ENCODE assay signal across 8 mouse cellular contexts in the genomic region with DNA sequence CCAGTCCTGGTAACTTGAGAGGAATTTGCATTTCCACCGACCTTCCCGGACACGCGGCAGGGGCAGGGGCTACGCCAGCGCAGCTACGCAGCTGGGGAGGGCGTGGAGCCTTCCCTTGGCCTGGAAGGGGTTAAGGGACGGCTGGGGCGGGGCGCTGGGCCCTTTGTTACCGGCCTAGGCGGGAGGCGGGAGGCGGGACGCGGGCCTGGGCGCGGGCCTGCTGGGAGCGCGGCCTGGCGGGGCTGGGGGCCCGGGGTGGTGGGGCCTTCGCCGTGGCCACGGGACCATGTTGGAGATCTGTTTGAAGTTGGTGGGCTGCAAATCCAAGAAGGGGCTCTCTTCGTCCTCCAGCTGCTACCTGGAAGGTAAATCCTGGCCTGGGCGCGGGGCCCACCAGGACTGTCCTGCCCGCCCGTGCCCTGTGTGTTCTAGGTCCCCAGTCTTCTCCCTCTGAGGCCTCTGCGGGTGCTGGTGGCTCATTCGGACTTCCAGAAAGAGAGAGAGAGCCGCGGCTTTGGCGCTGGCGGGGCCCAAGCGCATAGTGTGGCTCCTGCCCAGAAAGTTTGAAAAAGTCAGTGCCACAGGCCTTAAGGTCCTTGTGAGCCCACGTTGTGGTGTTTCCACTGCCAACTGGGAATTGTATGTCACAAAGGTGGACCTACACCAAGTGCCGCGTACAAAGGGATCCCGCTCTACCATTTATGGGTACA. TPM values are rescaled to one million over a fixed set of nuclear protein-coding genes. Genes with fewer than 3 reads are reported as not detected.
A peak's percentile ranks its signal among the peaks of the same experiment; 100 is the strongest.
DNase-seq lines count a peak whose midpoint lies in the region; ATAC-seq and TF ChIP-seq lines count a peak whose summit lies in the region.

No protein-coding gene starts in this region.

- no peaks in the 10 kb centered on the region for H3K9me3 ChIP-seq in hindbrain, embryonic 14.5 days (ENCODE audit: control insufficient read depth, low read length)
- H3K9me3 ChIP-seq in stomach, embryonic 15.5 days, result no peaks in the 10 kb centered on the region

- TF ChIP-seq CTCF in liver, adult 2 months (IDR thresholded peaks at IDR 0.05; ENCODE audit: low read depth, low read length), result no peak

- H3K27me3 ChIP-seq in hindbrain, embryonic 14.5 days (ENCODE audit: control insufficient read depth, insufficient read depth, low read length), result no peaks in the 10 kb centered on the region
- no peaks in the 10 kb centered on the region for H3K27me3 ChIP-seq in liver, adult 2 months (ENCODE audit: control insufficient read depth, insufficient read depth, low read length)
- no peaks in the 10 kb centered on the region for H3K27me3 ChIP-seq in stomach, embryonic 15.5 days (replicated peaks)

- H3K27ac ChIP-seq in hindbrain, embryonic 14.5 days, result peak overlapping the region; percentile 75
- H3K27ac ChIP-seq in liver, adult 2 months (replicated peaks; ENCODE audit: insufficient read depth, low read depth, low read length), result peak overlapping the region; percentile 75
- H3K27ac ChIP-seq in stomach, embryonic 15.5 days, result peak overlapping the region; percentile 94

- WGBS in hindbrain, embryonic 14.5 days, result under 1% methylated on average over 41 of the region's 42 CpGs
- 1% methylated on average over 42 of the region's 42 CpGs for WGBS in liver, adult 2 months
- WGBS in stomach, embryonic 15.5 days, result 0% methylated on average over 33 of the region's 42 CpGs

- H3K4me1 ChIP-seq in hindbrain, embryonic 14.5 days (replicated peaks; ENCODE audit: control insufficient read depth, insufficient read depth, low read length), result peaks cover 44% of the 10 kb centered on the region
- H3K4me1 ChIP-seq in liver, adult 2 months (ENCODE audit: control insufficient read depth, insufficient read depth, low read length), result peaks cover 17% of the 10 kb centered on the region
- peaks cover 31% of the 10 kb centered on the region for H3K4me1 ChIP-seq in stomach, embryonic 15.5 days

- H3K4me2 ChIP-seq in hindbrain, embryonic 14.5 days (replicated peaks), result peak overlapping the region; percentile 65
- peak overlapping the region; percentile 65 for H3K4me2 ChIP-seq in stomach, embryonic 15.5 days

- H3K9ac ChIP-seq in hindbrain, embryonic 14.5 days, result peak overlapping the region; percentile 87
- peak overlapping the region; percentile 85 for H3K9ac ChIP-seq in liver, adult 2 months (ENCODE audit: low read depth, low read length)
- H3K9ac ChIP-seq in stomach, embryonic 15.5 days, result peak overlapping the region; percentile 81

- H3K4me3 ChIP-seq in hindbrain, embryonic 14.5 days (replicated peaks; ENCODE audit: low read length), result peak overlapping the region; percentile 72
- peak overlapping the region; percentile 92 for H3K4me3 ChIP-seq in liver, adult 2 months (ENCODE audit: insufficient read depth, low read depth, low read length)
- H3K4me3 ChIP-seq in stomach, embryonic 15.5 days (replicated peaks), result peak overlapping the region; percentile 70

- H3K79me2 ChIP-seq in liver, adult 2 months (ENCODE audit: control insufficient read depth, insufficient read depth, low read length), result peaks cover 28% of the 10 kb centered on the region; the same call in 1 of the 2 replicates

- no peaks in the 10 kb centered on the region for H3K36me3 ChIP-seq in hindbrain, embryonic 14.5 days (replicated peaks; ENCODE audit: control insufficient read depth, insufficient read depth)
- H3K36me3 ChIP-seq in liver, adult 2 months (ENCODE audit: control insufficient read depth, insufficient read depth, low read length), result no peaks in the 10 kb centered on the region
- H3K36me3 ChIP-seq in stomach, embryonic 15.5 days, result no peaks in the 10 kb centered on the region

- peak; percentile 59 for DNase-seq in layer of hippocampus, adult 11-12 months (ENCODE audit: low spot score)
- DNase-seq in layer of hippocampus, adult 9-10 months (ENCODE audit: low spot score), result no peak
- DNase-seq in cerebellum, adult 8-10 months, result peak; percentile 37
- DNase-seq in forelimb bud, embryonic 11.5 days (ENCODE audit: low read depth, low spot score), result peak; percentile 90
- peak; percentile 56 for DNase-seq in hindbrain, embryonic 14.5 days (ENCODE audit: low spot score)
- peak; percentile 35 for DNase-seq in liver, adult 2 months (ENCODE audit: extremely low read depth, low read depth, low spot score)

- TF ChIP-seq POLR2A in liver, adult 2 months (IDR thresholded peaks at IDR 0.05; ENCODE audit: extremely low read depth, insufficient read depth, low read length), result no peak

- ATAC-seq in hindbrain, embryonic 14.5 days (ENCODE audit: low FRiP score), result peak; percentile 88
- ATAC-seq in monocyte, adult 5-6 weeks (replicated peaks; ENCODE audit: insufficient number of reproducible peaks, low FRiP score, low TSS enrichment, poor library complexity, severe bottlenecking), result peak; percentile 82
- peak; percentile 94 for ATAC-seq in stomach, embryonic 15.5 days (ENCODE audit: insufficient read depth, low FRiP score, low read depth)

RNA-seq across cellular contexts. Expression of a gene that starts 50.5 kb away (rescaled TPM):
- polyA plus RNA-seq in hindbrain, embryonic 14.5 days (2014; fragmentation: Nextera tagmentation; extraction: Ambion mirVana), result not detected in 2 replicates
- not detected in 2 replicates for total RNA-seq in liver, adult 2 months (2014; rRNA removed)
- polyA plus RNA-seq in liver, adult 2 months (2012; rRNA removed), result not detected in 2 replicates
- 9.8 to 19.1 TPM (median 10.5 TPM) in 3 replicates for total RNA-seq in monocyte, adult 5-6 weeks (2017)
- 0.05 and 0.09 TPM in 2 replicates for polyA plus RNA-seq in stomach, embryonic 15.5 days (2015; fragmentation: Nextera tagmentation; extraction: Ambion mirVana)
